14 mouse cellular contexts compared by ENCODE assay signal in genomic region chr15:100066702-100067101, GRCm38 (mm10). TPM values are rescaled to one million over a fixed set of nuclear protein-coding genes. Genes with fewer than 3 reads are reported as not detected.
A peak's percentile ranks its signal among the peaks of the same experiment; 100 is the strongest.
DNase-seq lines count a peak whose midpoint lies in the region; ATAC-seq and TF ChIP-seq lines count a peak whose summit lies in the region.
"Had no signal": no experiment of that assay in that cellular context is flagged by ENCODE, and none has a peak within 500 bp of the region (broad histone marks: within the 10 kb centered on the region; RNA-seq: fewer than 3 reads in every experiment).

No protein-coding gene starts in this region.

- H3K27me3 ChIP-seq in forebrain, embryonic 13.5 days: no peaks in the 10 kb centered on the region
- no peaks in the 10 kb centered on the region for H3K27me3 ChIP-seq in forebrain, embryonic 10.5 days (ENCODE audit: poor library complexity, severe bottlenecking)
- H3K27me3 ChIP-seq in liver, embryonic 16.5 days (ENCODE audit: control insufficient read depth, insufficient read depth, low read depth, low read length): no peaks in the 10 kb centered on the region
- H3K27me3 ChIP-seq in liver, embryonic 12.5 days (replicated peaks): no peaks in the 10 kb centered on the region
- H3K27me3 ChIP-seq in intestine, postnatal 0 days (replicated peaks; ENCODE audit: control insufficient read depth, insufficient read depth, low read length): no peaks in the 10 kb centered on the region
- no peaks in the 10 kb centered on the region for H3K27me3 ChIP-seq in limb, embryonic 15.5 days
- H3K27me3 ChIP-seq in midbrain, postnatal 0 days (ENCODE audit: insufficient read depth, low read length): no peaks in the 10 kb centered on the region
- H3K27me3 ChIP-seq: midbrain, embryonic 13.5 days; neural tube, embryonic 12.5 days had no signal

- no peaks in the 10 kb centered on the region for H3K36me3 ChIP-seq in forebrain, embryonic 13.5 days (ENCODE audit: poor library complexity, severe bottlenecking)
- no peaks in the 10 kb centered on the region for H3K36me3 ChIP-seq in forebrain, embryonic 10.5 days (replicated peaks)
- no peaks in the 10 kb centered on the region for H3K36me3 ChIP-seq in liver, embryonic 16.5 days (ENCODE audit: control insufficient read depth, insufficient read depth)
- no peaks in the 10 kb centered on the region for H3K36me3 ChIP-seq in liver, embryonic 12.5 days
- H3K36me3 ChIP-seq in intestine, postnatal 0 days (ENCODE audit: control insufficient read depth, insufficient read depth): no peaks in the 10 kb centered on the region
- no peaks in the 10 kb centered on the region for H3K36me3 ChIP-seq in limb, embryonic 15.5 days
- no peaks in the 10 kb centered on the region for H3K36me3 ChIP-seq in midbrain, postnatal 0 days (ENCODE audit: insufficient read depth, low read length)
- H3K36me3 ChIP-seq: neural tube, embryonic 12.5 days had no signal

- no peak overlapping the region for H3K4me2 ChIP-seq in forebrain, embryonic 13.5 days
- no peak overlapping the region for H3K4me2 ChIP-seq in liver, embryonic 16.5 days (ENCODE audit: low read depth, low read length)
- H3K4me2 ChIP-seq in liver, embryonic 12.5 days: no peak overlapping the region
- peak overlapping the region; percentile 46 for H3K4me2 ChIP-seq in intestine, postnatal 0 days (replicated peaks; ENCODE audit: low read depth)
- H3K4me2 ChIP-seq in limb, embryonic 15.5 days: no peak overlapping the region
- H3K4me2 ChIP-seq in midbrain, postnatal 0 days (ENCODE audit: low read depth, low read length, poor library complexity, severe bottlenecking): no peak overlapping the region
- H3K4me2 ChIP-seq: midbrain, embryonic 13.5 days; neural tube, embryonic 12.5 days had no signal

- H3K9ac ChIP-seq in forebrain, embryonic 13.5 days: no peak overlapping the region
- H3K9ac ChIP-seq in liver, embryonic 16.5 days (ENCODE audit: low read depth, low read length): no peak overlapping the region
- H3K9ac ChIP-seq in liver, embryonic 12.5 days: no peak overlapping the region
- no peak overlapping the region for H3K9ac ChIP-seq in intestine, postnatal 0 days (ENCODE audit: low read depth, low read length)
- H3K9ac ChIP-seq in limb, embryonic 15.5 days: no peak overlapping the region
- no peak overlapping the region for H3K9ac ChIP-seq in midbrain, postnatal 0 days (replicated peaks; ENCODE audit: low read length, poor library complexity, severe bottlenecking)
- H3K9ac ChIP-seq: midbrain, embryonic 13.5 days; neural tube, embryonic 12.5 days had no signal

- TF ChIP-seq CTCF in intestine, postnatal 0 days (IDR thresholded peaks at IDR 0.05; ENCODE audit: low read depth): no peak
- no peak for TF ChIP-seq CTCF in midbrain, postnatal 0 days (IDR thresholded peaks at IDR 0.05)

- 33% methylated on average over 9 of the region's 9 CpGs for WGBS in forebrain, embryonic 13.5 days
- WGBS in forebrain, embryonic 10.5 days: 92% methylated on average over 9 of the region's 9 CpGs
- 63% methylated on average over 9 of the region's 9 CpGs for WGBS in liver, embryonic 16.5 days (ENCODE audit: insufficient replicate concordance)
- 74% methylated on average over 9 of the region's 9 CpGs for WGBS in liver, embryonic 12.5 days (ENCODE audit: insufficient replicate concordance)
- 25% methylated on average over 9 of the region's 9 CpGs for WGBS in intestine, postnatal 0 days
- 37% methylated on average over 9 of the region's 9 CpGs for WGBS in limb, embryonic 15.5 days
- WGBS in midbrain, postnatal 0 days: 49% methylated on average over 9 of the region's 9 CpGs

- 0 out of 2 replicates have a peak overlapping the region, but pooled peaks have one; percentile 20 for H3K27ac ChIP-seq in forebrain, embryonic 13.5 days
- H3K27ac ChIP-seq in forebrain, embryonic 10.5 days: no peak overlapping the region
- H3K27ac ChIP-seq in liver, embryonic 16.5 days (ENCODE audit: low read length): peak overlapping the region; percentile 79
- no peak overlapping the region for H3K27ac ChIP-seq in liver, embryonic 12.5 days
- H3K27ac ChIP-seq in intestine, postnatal 0 days (ENCODE audit: low read depth, low read length): peak overlapping the region; percentile 31
- 0 out of 2 replicates have a peak overlapping the region, but pooled peaks have one; percentile 6 for H3K27ac ChIP-seq in limb, embryonic 15.5 days
- no peak overlapping the region for H3K27ac ChIP-seq in midbrain, postnatal 0 days (ENCODE audit: low read depth, low read length)
- H3K27ac ChIP-seq: hindbrain, embryonic 10.5 days; midbrain, embryonic 13.5 days; neural tube, embryonic 12.5 days had no signal

- H3K4me3 ChIP-seq in forebrain, embryonic 13.5 days: no peak overlapping the region
- H3K4me3 ChIP-seq in forebrain, embryonic 10.5 days: no peak overlapping the region
- H3K4me3 ChIP-seq in liver, embryonic 16.5 days (ENCODE audit: low read depth, low read length): no peak overlapping the region
- H3K4me3 ChIP-seq in liver, embryonic 12.5 days: no peak overlapping the region
- H3K4me3 ChIP-seq in intestine, postnatal 0 days (ENCODE audit: low read depth, low read length): peak overlapping the region; percentile 1; the same call in 1 of the 2 replicates
- H3K4me3 ChIP-seq in limb, embryonic 15.5 days: no peak overlapping the region
- no peak overlapping the region for H3K4me3 ChIP-seq in midbrain, postnatal 0 days (ENCODE audit: low read depth, low read length)
- H3K4me3 ChIP-seq: hindbrain, embryonic 10.5 days; midbrain, embryonic 13.5 days; neural tube, embryonic 12.5 days had no signal

- no peaks in the 10 kb centered on the region for H3K9me3 ChIP-seq in forebrain, embryonic 13.5 days (replicated peaks)
- no peaks in the 10 kb centered on the region for H3K9me3 ChIP-seq in forebrain, embryonic 10.5 days
- H3K9me3 ChIP-seq in liver, embryonic 16.5 days (replicated peaks; ENCODE audit: control insufficient read depth, low read length): no peaks in the 10 kb centered on the region
- no peaks in the 10 kb centered on the region for H3K9me3 ChIP-seq in liver, embryonic 12.5 days (replicated peaks)
- H3K9me3 ChIP-seq in intestine, postnatal 0 days (ENCODE audit: control insufficient read depth): no peaks in the 10 kb centered on the region
- H3K9me3 ChIP-seq in limb, embryonic 15.5 days: no peaks in the 10 kb centered on the region
- H3K9me3 ChIP-seq in midbrain, postnatal 0 days (ENCODE audit: low read length): no peaks in the 10 kb centered on the region
- H3K9me3 ChIP-seq: hindbrain, embryonic 10.5 days; midbrain, embryonic 13.5 days; neural tube, embryonic 12.5 days had no signal

- DNase-seq in forebrain, embryonic 10.5 days (ENCODE audit: extremely low spot score, low spot score): no peak
- no peak for DNase-seq in midbrain, postnatal 0 days (ENCODE audit: low spot score)
- no peak for DNase-seq in thymus, postnatal 25 days
- DNase-seq: adrenal gland, postnatal 25 days; cerebellum, adult 11 months; heart, adult 11 months had no signal

- ATAC-seq in forebrain, embryonic 13.5 days: peak; percentile 57; the same call in 1 of the 2 replicates
- ATAC-seq in liver, embryonic 16.5 days (ENCODE audit: low read depth): peak; percentile 84
- ATAC-seq in liver, embryonic 12.5 days: no peak
- peak; percentile 58 for ATAC-seq in intestine, postnatal 0 days
- no peak for ATAC-seq in limb, embryonic 15.5 days (ENCODE audit: insufficient number of reproducible peaks, low FRiP score, low TSS enrichment, low read depth)
- no peak for ATAC-seq in midbrain, postnatal 0 days (ENCODE audit: low FRiP score)
- ATAC-seq: midbrain, embryonic 13.5 days had no signal

- peaks cover 28% of the 10 kb centered on the region; the same call in 1 of the 2 replicates for H3K4me1 ChIP-seq in forebrain, embryonic 13.5 days
- peaks cover under 1% of the 10 kb centered on the region; the same call in 1 of the 2 replicates for H3K4me1 ChIP-seq in forebrain, embryonic 10.5 days
- H3K4me1 ChIP-seq in liver, embryonic 16.5 days (ENCODE audit: control insufficient read depth, low read depth, low read length): peaks cover 4% of the 10 kb centered on the region
- peaks cover 21% of the 10 kb centered on the region for H3K4me1 ChIP-seq in liver, embryonic 12.5 days
- H3K4me1 ChIP-seq in intestine, postnatal 0 days (replicated peaks; ENCODE audit: control insufficient read depth, insufficient read depth, low read length): 0 out of 2 replicates have a peak, but pooled peaks cover 4% of the 10 kb centered on the region
- H3K4me1 ChIP-seq in limb, embryonic 15.5 days: 0 out of 2 replicates have a peak, but pooled peaks cover 2% of the 10 kb centered on the region
- H3K4me1 ChIP-seq in midbrain, postnatal 0 days (ENCODE audit: insufficient read depth, low read length): no peaks in the 10 kb centered on the region

RNA-seq across cellular contexts. Expression of gene Dip2b, which starts 28.2 kb away (rescaled TPM):
- 18.8 and 20.3 TPM in 2 replicates for polyA plus RNA-seq in forebrain, embryonic 13.5 days (2015; fragmentation: Nextera tagmentation; extraction: Ambion mirVana)
- 15.2 and 17.4 TPM in 2 replicates for polyA plus RNA-seq in forebrain, embryonic 10.5 days (2016; fragmentation: Nextera tagmentation; extraction: Ambion mirVana)
- polyA plus RNA-seq in liver, embryonic 16.5 days (2015; fragmentation: Nextera tagmentation; extraction: Ambion mirVana): 2.4 and 3.0 TPM in 2 replicates
- 4.9 and 5.1 TPM in 2 replicates for polyA plus RNA-seq in liver, embryonic 12.5 days (2016; fragmentation: Nextera tagmentation; extraction: Ambion mirVana)
- polyA plus RNA-seq in intestine, postnatal 0 days (2015; fragmentation: Nextera tagmentation; extraction: Ambion mirVana): 4.9 and 5.0 TPM in 2 replicates
- polyA plus RNA-seq in limb, embryonic 15.5 days (2015; fragmentation: Nextera tagmentation; extraction: Ambion mirVana): 9.8 and 11.3 TPM in 2 replicates
- 44.1 and 44.8 TPM in 2 replicates for total RNA-seq in midbrain, postnatal 0 days (2014; rRNA removed)
- 8.0 and 10.5 TPM in 2 replicates for polyA plus RNA-seq in midbrain, postnatal 0 days (2015; fragmentation: Nextera tagmentation; extraction: Ambion mirVana)

Comparison
In these comparisons a context has a peak if more than half of its experiments do, and no peak if none do; other contexts are left out.
1. ATAC-seq: peak in forebrain, embryonic 13.5 days (single experiment), liver, embryonic 16.5 days (single experiment) and intestine, postnatal 0 days (single experiment); none in liver, embryonic 12.5 days (single experiment), limb, embryonic 15.5 days (single experiment) and midbrain, postnatal 0 days (single experiment).
2. H3K27ac ChIP-seq: peak in forebrain, embryonic 13.5 days (single experiment), liver, embryonic 16.5 days (single experiment), intestine, postnatal 0 days (single experiment) and limb, embryonic 15.5 days (single experiment); none in forebrain, embryonic 10.5 days (single experiment), liver, embryonic 12.5 days (single experiment) and midbrain, postnatal 0 days (single experiment).